Mouse (Mus musculus) limb, embryonic 14.5 days (tissue): Measurements from ENCODE around the gene Crybb2. TPM values are rescaled to one million over a fixed set of nuclear protein-coding genes. Genes with fewer than 3 reads are reported as not detected.

Experiments
- ATAC-seq: fragments of 200-750 bp; cut with Nextera tagmentation; 2 replicates; pipeline ENCODE4 v1.8.0; 2017; ENCODE audit warnings: low read depth, moderate number of reproducible peaks, moderate TSS enrichment; ENCODE audit not compliant: low FRiP score
- DNase-seq: peaks from one replicate; pipeline ENCODE4 v3.0.0-alpha.2; 2015; ENCODE audit warnings: low spot score
- H3K27ac ChIP-seq: fragments of 300-500 bp; sonication (generic); replicated peaks from 2 replicates; pipeline ENCODE4 v1.5.1; 2014; ENCODE audit warnings: low read depth, mild to moderate bottlenecking, low read length, moderate library complexity, mixed read lengths
- H3K27me3 ChIP-seq: fragments of 300-500 bp; sonication (generic); 2 replicates; pipeline ENCODE4 v1.6.1; 2014; ENCODE audit warnings: low read length, mixed read lengths; ENCODE audit not compliant: control insufficient read depth, insufficient read depth
- H3K36me3 ChIP-seq: fragments of 300-500 bp; sonication (generic); 2 replicates; pipeline ENCODE4 v1.6.1; 2014; ENCODE audit warnings: mild to moderate bottlenecking, low read length, moderate library complexity, mixed read lengths; ENCODE audit not compliant: control insufficient read depth, insufficient read depth
- H3K4me1 ChIP-seq: fragments of 300-500 bp; sonication (generic); 2 replicates; pipeline ENCODE4 v1.6.1; 2014; ENCODE audit warnings: antibody characterized with exemption, low read length, mixed read lengths; ENCODE audit not compliant: control insufficient read depth, insufficient read depth
- H3K4me2 ChIP-seq: fragments of 300-500 bp; sonication (generic); replicated peaks from 2 replicates; pipeline ENCODE4 v1.6.1; 2014; ENCODE audit warnings: low read depth, mild to moderate bottlenecking, low read length, moderate library complexity; ENCODE audit not compliant: severe bottlenecking
- H3K4me3 ChIP-seq: fragments of 300-500 bp; sonication (generic); replicated peaks from 2 replicates; pipeline ENCODE4 v1.5.1; 2014; ENCODE audit warnings: low read length
- H3K9ac ChIP-seq: fragments of 300-500 bp; sonication (generic); 2 replicates; pipeline ENCODE4 v1.6.1; 2014; ENCODE audit warnings: mild to moderate bottlenecking, low read depth, low read length, moderate library complexity; ENCODE audit not compliant: severe bottlenecking
- H3K9me3 ChIP-seq: fragments of 300-500 bp; sonication (generic); 2 replicates; pipeline ENCODE4 v1.6.1; 2016; ENCODE audit warnings: low read length; ENCODE audit not compliant: control insufficient read depth
- POLR2A ChIP-seq: fragments of 200-500 bp; IDR thresholded peaks from 2 replicates; pipeline ENCODE4 v1.8.0; 2012; ENCODE audit warnings: inconsistent platforms, mild to moderate bottlenecking, moderate library complexity, borderline replicate concordance; ENCODE audit not compliant: insufficient read depth, insufficient read length; ENCODE audit errors: extremely low read depth
- WGBS: fragments of 180-500 bp; shearing (Covaris S2); extraction: QIAGEN DNeasy Blood & Tissue Kit; methylation state at CpG from one replicate; pipeline ENCODE4 v1.1.7; 2014; 5-methylcytosine and 5-hydroxymethylcytosine counted together
- polyA plus RNA-seq, 2 experiments: library from polyadenylated mRNA; depleted of rRNA in 1 of 2; stranded (reverse) in 1 of 2; unstranded in 1 of 2; fragments of >200 nt; fragmentation: Nextera tagmentation in 1 of 2; extraction: Ambion mirVana in 1 of 2; gene quantifications; 2 replicates each; pipeline versions ENCODE4 v1.2.1 to v1.2.3; 2012 to 2014

The Crybb2 gene
- polyA plus RNA-seq, 2 experiments = not detected

GRCm38 (mm10) chr5:113038601-113039000 lies 31.3 kb downstream of the Crybb2 start:
- Histone ChIP-seq H3K27me3 (no peaks in the 10 kb centered on the region), H3K4me2 (no peak overlapping the region), H3K9ac (no peak overlapping the region), H3K27ac (no peak overlapping the region), H3K4me1 (peaks cover 11% of the 10 kb centered on the region), H3K4me3 (no peak overlapping the region), H3K36me3 (no peaks in the 10 kb centered on the region), H3K9me3 (no peaks in the 10 kb centered on the region)
- ATAC-seq = no peak
- DNase-seq = no peak
- WGBS = 86% methylated on average over 6 of the region's 6 CpGs
- no peak for TF ChIP-seq POLR2A

- no peak for ATAC-seq
- WGBS = 40% methylated on average over 10 of the region's 10 CpGs
- no peak overlapping the region for H3K4me3 ChIP-seq
- peaks cover 11% of the 10 kb centered on the region for H3K4me1 ChIP-seq
- no peaks in the 10 kb centered on the region for H3K9me3 ChIP-seq
- no peaks in the 10 kb centered on the region for H3K36me3 ChIP-seq
- peak; percentile 56 for DNase-seq
- H3K27me3 ChIP-seq = no peaks in the 10 kb centered on the region
- TF ChIP-seq POLR2A = no peak
- no peak overlapping the region for H3K9ac ChIP-seq
- H3K27ac ChIP-seq = no peak overlapping the region; the same call in 1 of the 2 replicates
- H3K4me2 ChIP-seq = no peak overlapping the region
Observed at GRCm38 (mm10) chr5:113035094-113036047, 34.5 kb downstream of the Crybb2 start.

- ATAC-seq (no peak), DNase-seq (no peak)
- Histone ChIP-seq H3K36me3 (no peaks in the 10 kb centered on the region), H3K27me3 (no peaks in the 10 kb centered on the region), H3K27ac (no peak overlapping the region), H3K4me1 (peaks cover 11% of the 10 kb centered on the region), H3K9me3 (no peaks in the 10 kb centered on the region), H3K4me2 (no peak overlapping the region), H3K4me3 (no peak overlapping the region), H3K9ac (no peak overlapping the region)
- 63% methylated on average over 15 of the region's 15 CpGs for WGBS
- no peak for TF ChIP-seq POLR2A
Observed at GRCm38 (mm10) chr5:113031201-113031754, 38.6 kb downstream of the Crybb2 start.

GRCm38 (mm10) chr5:113030082-113030481 lies 39.8 kb downstream of the Crybb2 start:
- WGBS = 67% methylated on average over 3 of the region's 3 CpGs

GRCm38 (mm10) chr5:113026706-113027105 lies 43.2 kb downstream of the Crybb2 start:
- no peak overlapping the region for H3K27ac ChIP-seq
- H3K27me3 ChIP-seq = no peaks in the 10 kb centered on the region
- H3K36me3 ChIP-seq = no peaks in the 10 kb centered on the region
- no peaks in the 10 kb centered on the region for H3K9me3 ChIP-seq
- DNase-seq (no peak), ATAC-seq (no peak)
- H3K4me1 ChIP-seq = peaks cover 5% of the 10 kb centered on the region; the same call in 1 of the 2 replicates
- no peak for TF ChIP-seq POLR2A
- no peak overlapping the region for H3K4me3 ChIP-seq
- no peak overlapping the region for H3K9ac ChIP-seq
- WGBS = 73% methylated on average over 5 of the region's 5 CpGs
- no peak overlapping the region for H3K4me2 ChIP-seq

More at GRCm38 (mm10) chr5:113030082-113030481, 39.8 kb downstream of the Crybb2 start:
- ATAC-seq (no peak), DNase-seq (no peak)
- H3K4me3 ChIP-seq = no peak overlapping the region
- no peak overlapping the region for H3K9ac ChIP-seq
- no peak overlapping the region for H3K27ac ChIP-seq
- peaks cover 5% of the 10 kb centered on the region; the same call in 1 of the 2 replicates for H3K4me1 ChIP-seq
- TF ChIP-seq POLR2A = no peak
- no peaks in the 10 kb centered on the region for H3K36me3 ChIP-seq
- no peaks in the 10 kb centered on the region for H3K9me3 ChIP-seq
- H3K4me2 ChIP-seq = no peak overlapping the region
- H3K27me3 ChIP-seq = no peaks in the 10 kb centered on the region
